Mouse (Mus musculus) G1E (cell line): ENCODE results near the gene Aaas.

Source experiments
- CTCF ChIP-seq: IDR thresholded peaks from 2 replicates; pipeline ENCODE4 v1.5.1; 2012; ENCODE audit warnings: low read depth, low read length, inconsistent platforms, mixed read lengths
- GATA1 ChIP-seq: IDR thresholded peaks from 2 replicates; pipeline ENCODE4 v1.6.1; 2012; ENCODE audit warnings: borderline replicate concordance, low read length, inconsistent platforms, mixed read lengths
- GATA2 ChIP-seq: IDR thresholded peaks from 2 replicates; pipeline ENCODE4 v1.6.1; 2012; ENCODE audit warnings: low read depth, low read length, inconsistent platforms, borderline replicate concordance
- TAL1 ChIP-seq: conservative IDR thresholded peaks from 2 replicates; pipeline ENCODE4 v1.6.1; 2012; ENCODE audit warnings: low read depth, low read length, inconsistent platforms, mixed read lengths

GRCm38 (mm10) chr15:102295633-102296367 is 54.8 kb downstream of the Aaas start, which contains the start of gene Espl1:
- TF ChIP-seq CTCF (no peak), GATA1 (no peak), GATA2 (no peak), TAL1 (no peak)
